8 mouse cellular contexts compared by ENCODE assay signal in genomic region chr10:79853392-79853791, GRCm38 (mm10). TPM values are rescaled to one million over a fixed set of nuclear protein-coding genes. Genes with fewer than 3 reads are reported as not detected.
DNase-seq lines count a peak whose midpoint lies in the region; ATAC-seq and TF ChIP-seq lines count a peak whose summit lies in the region.

No protein-coding gene starts in this region.

- peak overlapping the region; percentile 97 for H3K27ac ChIP-seq in brown adipose tissue, adult 24 weeks (replicated peaks; ENCODE audit: low read depth, low read length)
- peak overlapping the region; percentile 100 for H3K27ac ChIP-seq in forebrain, embryonic 11.5 days (ENCODE audit: low read depth, low read length)
- H3K27ac ChIP-seq in heart, embryonic 15.5 days: peak overlapping the region; percentile 100
- peak overlapping the region; percentile 98 for H3K27ac ChIP-seq in liver, embryonic 16.5 days (ENCODE audit: low read length)

- H3K9ac ChIP-seq in forebrain, embryonic 11.5 days (ENCODE audit: low read length): peak overlapping the region; percentile 83
- peak overlapping the region; percentile 76 for H3K9ac ChIP-seq in heart, embryonic 15.5 days
- peak overlapping the region; percentile 73 for H3K9ac ChIP-seq in liver, embryonic 16.5 days (ENCODE audit: low read depth, low read length)

- H3K4me1 ChIP-seq in brown adipose tissue, adult 24 weeks (ENCODE audit: control insufficient read depth, insufficient read depth, insufficient read length, low read length): peaks cover 38% of the 10 kb centered on the region
- H3K4me1 ChIP-seq in forebrain, embryonic 11.5 days (replicated peaks; ENCODE audit: control insufficient read depth, insufficient read depth, low read length): peaks cover 39% of the 10 kb centered on the region
- H3K4me1 ChIP-seq in heart, embryonic 15.5 days (replicated peaks): peaks cover 52% of the 10 kb centered on the region
- H3K4me1 ChIP-seq in liver, embryonic 16.5 days (ENCODE audit: control insufficient read depth, low read depth, low read length): peaks cover 55% of the 10 kb centered on the region

- TF ChIP-seq CTCF in C2C12 (IDR thresholded peaks at IDR 0.05; ENCODE audit: control insufficient read depth, insufficient read depth, insufficient read length): no peak

- peak overlapping the region; percentile 87 for H3K4me2 ChIP-seq in forebrain, embryonic 11.5 days (ENCODE audit: low read depth, low read length, severe bottlenecking)
- peak overlapping the region; percentile 84 for H3K4me2 ChIP-seq in heart, embryonic 15.5 days
- H3K4me2 ChIP-seq in liver, embryonic 16.5 days (ENCODE audit: low read depth, low read length): peak overlapping the region; percentile 99

- peak; percentile 92 for DNase-seq in forebrain, embryonic 11.5 days (ENCODE audit: low spot score)
- DNase-seq in kidney, postnatal 36 days: peak; percentile 97 to 99
- DNase-seq in ovary, postnatal 10 days (ENCODE audit: low spot score): peak; percentile 99
- DNase-seq in thymus, postnatal 14 days: peak; percentile 73

- H3K36me3 ChIP-seq in C2C12 (ENCODE audit: control insufficient read depth, insufficient read depth): peaks cover 27% of the 10 kb centered on the region
- H3K36me3 ChIP-seq in forebrain, embryonic 11.5 days (ENCODE audit: control insufficient read depth, insufficient read depth, low read length): no peaks in the 10 kb centered on the region; the same call in 1 of the 2 replicates
- peaks cover 5% of the 10 kb centered on the region; the same call in 1 of the 2 replicates for H3K36me3 ChIP-seq in heart, embryonic 15.5 days
- H3K36me3 ChIP-seq in liver, embryonic 16.5 days (ENCODE audit: control insufficient read depth, insufficient read depth): peaks cover 13% of the 10 kb centered on the region

- H3K27me3 ChIP-seq in C2C12 (ENCODE audit: control insufficient read depth, insufficient read depth, insufficient read length): no peaks in the 10 kb centered on the region
- H3K27me3 ChIP-seq in forebrain, embryonic 11.5 days (ENCODE audit: control insufficient read depth, insufficient read depth, low read length): no peaks in the 10 kb centered on the region
- H3K27me3 ChIP-seq in heart, embryonic 15.5 days: no peaks in the 10 kb centered on the region
- no peaks in the 10 kb centered on the region for H3K27me3 ChIP-seq in liver, embryonic 16.5 days (ENCODE audit: control insufficient read depth, insufficient read depth, low read depth, low read length)

- H3K4me3 ChIP-seq in C2C12 (ENCODE audit: insufficient read depth, poor library complexity, severe bottlenecking): peak overlapping the region; percentile 55
- peak overlapping the region; percentile 57 for H3K4me3 ChIP-seq in brown adipose tissue, adult 24 weeks (ENCODE audit: insufficient read depth, low read depth, low read length)
- H3K4me3 ChIP-seq in forebrain, embryonic 11.5 days (ENCODE audit: low read depth, low read length): peak overlapping the region; percentile 98
- peak overlapping the region; percentile 97 for H3K4me3 ChIP-seq in heart, embryonic 15.5 days
- H3K4me3 ChIP-seq in liver, embryonic 16.5 days (ENCODE audit: low read depth, low read length): peak overlapping the region; percentile 98

- H3K79me2 ChIP-seq in C2C12 (ENCODE audit: control insufficient read depth, insufficient read depth): peaks cover 60% of the 10 kb centered on the region

- ATAC-seq in forebrain, embryonic 11.5 days (replicated peaks; ENCODE audit: low FRiP score): peak; percentile 34
- ATAC-seq in heart, embryonic 15.5 days (replicated peaks; ENCODE audit: insufficient number of reproducible peaks, insufficient read depth, low FRiP score, low read depth): peak; percentile 64
- peak; percentile 15; the same call in 1 of the 2 replicates for ATAC-seq in liver, embryonic 16.5 days (ENCODE audit: low read depth)

- no peaks in the 10 kb centered on the region for H3K9me3 ChIP-seq in forebrain, embryonic 11.5 days (ENCODE audit: control insufficient read depth, low read length)
- H3K9me3 ChIP-seq in heart, embryonic 15.5 days (replicated peaks): no peaks in the 10 kb centered on the region
- H3K9me3 ChIP-seq in liver, embryonic 16.5 days (replicated peaks; ENCODE audit: control insufficient read depth, low read length): no peaks in the 10 kb centered on the region

- H3ac ChIP-seq in C2C12 (ENCODE audit: control insufficient read depth, insufficient read length, low read depth): peak overlapping the region; percentile 85

- H3K79me3 ChIP-seq in C2C12 (ENCODE audit: low read depth): peaks cover 46% of the 10 kb centered on the region

- 1% methylated on average over 15 of the region's 15 CpGs for WGBS in forebrain, embryonic 11.5 days
- WGBS in heart, embryonic 15.5 days: 0% methylated on average over 15 of the region's 15 CpGs
- under 1% methylated on average over 15 of the region's 15 CpGs for WGBS in liver, embryonic 16.5 days (ENCODE audit: insufficient replicate concordance)

TF ChIP-seq in C2C12, 6 proteins besides CTCF, POLR2A, EP300 and RAD21:
- TF ChIP-seq MYOD1 (IDR thresholded peaks at IDR 0.05; ENCODE audit: control insufficient read depth, insufficient read length, low read depth) (no peak), MYOG (IDR thresholded peaks at IDR 0.05; ENCODE audit: control insufficient read depth, extremely low read depth, insufficient read length) (no peak), USF1 (IDR thresholded peaks at IDR 0.05; ENCODE audit: low read depth) (no peak), CEBPB (IDR thresholded peaks at IDR 0.05; ENCODE audit: low read depth) (no peak), MAX (IDR thresholded peaks at IDR 0.05) (no peak), FOSL1 (IDR thresholded peaks at IDR 0.05; ENCODE audit: insufficient read depth, low read length, poor library complexity, severe bottlenecking) (no peak)

RNA-seq across cellular contexts. Expression of gene Ptbp1, which starts 0.8 kb away (rescaled TPM):
- 345 TPM for polyA plus RNA-seq in C2C12 (2012; fragmentation: generic; extraction: Trizol)
- polyA plus RNA-seq in brown adipose tissue, adult 24 weeks (2012; ENCODE audit: insufficient read depth, insufficient read length, missing spikeins): 45.6 and 50.5 TPM in 2 replicates
- polyA plus RNA-seq in forebrain, embryonic 11.5 days (2014; fragmentation: Nextera tagmentation; extraction: Ambion mirVana): 261 and 295 TPM in 2 replicates
- polyA plus RNA-seq in heart, embryonic 15.5 days (2015; fragmentation: Nextera tagmentation; extraction: Ambion mirVana): 89.6 and 162 TPM in 2 replicates
- polyA plus RNA-seq in liver, embryonic 16.5 days (2015; fragmentation: Nextera tagmentation; extraction: Ambion mirVana): 112 and 124 TPM in 2 replicates

RNA-seq across cellular contexts. Expression of gene Prtn3, which starts 20.9 kb away (rescaled TPM):
- polyA plus RNA-seq in C2C12 (2012; fragmentation: generic; extraction: Trizol): not detected
- 1.4 and 1.7 TPM in 2 replicates for polyA plus RNA-seq in brown adipose tissue, adult 24 weeks (2012; ENCODE audit: insufficient read depth, insufficient read length, missing spikeins)
- polyA plus RNA-seq in forebrain, embryonic 11.5 days (2014; fragmentation: Nextera tagmentation; extraction: Ambion mirVana): 13.0 and 13.3 TPM in 2 replicates
- polyA plus RNA-seq in heart, embryonic 15.5 days (2015; fragmentation: Nextera tagmentation; extraction: Ambion mirVana): 1.1 and 3.0 TPM in 2 replicates
- 96.8 and 106 TPM in 2 replicates for polyA plus RNA-seq in liver, embryonic 16.5 days (2015; fragmentation: Nextera tagmentation; extraction: Ambion mirVana)

RNA-seq across cellular contexts. Expression of gene Plppr3, which starts 21.0 kb away (rescaled TPM):
- polyA plus RNA-seq in C2C12 (2012; fragmentation: generic; extraction: Trizol): 2.3 TPM
- polyA plus RNA-seq in brown adipose tissue, adult 24 weeks (2012; ENCODE audit: insufficient read depth, insufficient read length, missing spikeins): 1.3 TPM in 1 of 2 replicates, not detected in the other
- 131 and 146 TPM in 2 replicates for polyA plus RNA-seq in forebrain, embryonic 11.5 days (2014; fragmentation: Nextera tagmentation; extraction: Ambion mirVana)
- polyA plus RNA-seq in heart, embryonic 15.5 days (2015; fragmentation: Nextera tagmentation; extraction: Ambion mirVana): 8.6 and 15.3 TPM in 2 replicates
- 4.8 and 5.1 TPM in 2 replicates for polyA plus RNA-seq in liver, embryonic 16.5 days (2015; fragmentation: Nextera tagmentation; extraction: Ambion mirVana)

RNA-seq across cellular contexts. Expression of gene Misp, which starts 32.6 kb away (rescaled TPM):
- polyA plus RNA-seq in C2C12 (2012; fragmentation: generic; extraction: Trizol): not detected
- not detected in 2 replicates for polyA plus RNA-seq in brown adipose tissue, adult 24 weeks (2012; ENCODE audit: insufficient read depth, insufficient read length, missing spikeins)
- polyA plus RNA-seq in forebrain, embryonic 11.5 days (2014; fragmentation: Nextera tagmentation; extraction: Ambion mirVana): 0.39 and 0.99 TPM in 2 replicates
- 0.81 and 1.3 TPM in 2 replicates for polyA plus RNA-seq in heart, embryonic 15.5 days (2015; fragmentation: Nextera tagmentation; extraction: Ambion mirVana)
- polyA plus RNA-seq in liver, embryonic 16.5 days (2015; fragmentation: Nextera tagmentation; extraction: Ambion mirVana): 0.43 and 1.4 TPM in 2 replicates

RNA-seq across cellular contexts. Expression of gene Elane, which starts 32.7 kb away (rescaled TPM):
- polyA plus RNA-seq in C2C12 (2012; fragmentation: generic; extraction: Trizol): not detected
- not detected in 2 replicates for polyA plus RNA-seq in brown adipose tissue, adult 24 weeks (2012; ENCODE audit: insufficient read depth, insufficient read length, missing spikeins)
- not detected in 2 replicates for polyA plus RNA-seq in forebrain, embryonic 11.5 days (2014; fragmentation: Nextera tagmentation; extraction: Ambion mirVana)
- polyA plus RNA-seq in heart, embryonic 15.5 days (2015; fragmentation: Nextera tagmentation; extraction: Ambion mirVana): 0.25 and 2.0 TPM in 2 replicates
- 204 and 208 TPM in 2 replicates for polyA plus RNA-seq in liver, embryonic 16.5 days (2015; fragmentation: Nextera tagmentation; extraction: Ambion mirVana)

Comparison
In these comparisons a context has a peak if more than half of its experiments do, and no peak if none do; other contexts are left out.
1. Peak in every context shown above with its lines: DNase-seq, ATAC-seq, H3K4me3 ChIP-seq and H3K27ac ChIP-seq.